Mouse (Mus musculus): Measurements from ENCODE around the gene Chd5. TPM values are rescaled to one million over a fixed set of nuclear protein-coding genes. Genes with fewer than 3 reads are reported as not detected.

Chd5 gene
- 0.16 and 0.24 TPM in 2 replicates for polyA plus RNA-seq (2012)

DNA sequence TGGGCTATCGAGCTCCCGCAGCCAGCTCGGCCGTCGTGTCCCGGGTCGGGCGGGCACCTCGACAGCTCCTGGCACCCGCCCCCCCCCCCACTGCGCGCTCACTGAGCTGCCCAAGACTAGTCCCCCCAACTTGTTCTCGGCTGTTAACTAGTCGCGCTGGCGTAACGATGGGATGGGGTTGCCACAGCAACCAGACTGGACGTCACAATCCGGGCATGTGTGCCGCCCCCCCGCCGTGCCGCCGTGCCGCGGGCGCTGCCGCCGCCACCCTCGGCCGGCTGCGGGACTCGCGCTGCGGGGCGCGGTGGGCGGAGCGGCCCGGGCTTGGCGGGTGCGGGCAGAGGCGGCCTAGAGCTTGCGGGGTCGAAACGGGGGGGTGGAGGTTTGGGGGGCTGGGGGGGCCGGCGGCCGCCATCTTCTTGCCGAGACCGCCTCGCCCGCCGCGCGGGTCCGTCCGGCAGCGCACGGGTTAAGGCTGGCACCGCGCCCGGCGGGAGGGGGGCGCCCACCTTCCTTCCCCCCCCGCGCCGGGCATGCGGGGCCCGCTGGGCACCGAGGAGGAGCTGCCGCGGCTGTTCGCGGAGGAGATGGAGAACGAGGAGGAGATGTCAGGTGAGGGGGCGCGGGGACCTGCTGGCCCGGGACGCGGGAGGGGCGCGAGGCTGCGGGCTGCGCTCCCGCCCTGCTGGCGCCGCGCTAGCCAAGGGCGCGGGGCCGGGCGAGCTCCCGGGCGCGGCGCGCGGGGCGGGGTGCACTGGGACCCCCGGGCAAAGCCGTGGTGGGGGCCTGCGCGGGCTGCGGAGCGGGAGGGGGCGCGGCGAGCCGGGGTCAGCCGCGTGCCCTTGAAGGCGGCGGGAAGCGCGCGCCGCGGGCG is at the start of gene Chd5:
Gene Chd5 (plus strand): TSS at position 233 of the 874 bp plus-strand sequence.

DNA sequence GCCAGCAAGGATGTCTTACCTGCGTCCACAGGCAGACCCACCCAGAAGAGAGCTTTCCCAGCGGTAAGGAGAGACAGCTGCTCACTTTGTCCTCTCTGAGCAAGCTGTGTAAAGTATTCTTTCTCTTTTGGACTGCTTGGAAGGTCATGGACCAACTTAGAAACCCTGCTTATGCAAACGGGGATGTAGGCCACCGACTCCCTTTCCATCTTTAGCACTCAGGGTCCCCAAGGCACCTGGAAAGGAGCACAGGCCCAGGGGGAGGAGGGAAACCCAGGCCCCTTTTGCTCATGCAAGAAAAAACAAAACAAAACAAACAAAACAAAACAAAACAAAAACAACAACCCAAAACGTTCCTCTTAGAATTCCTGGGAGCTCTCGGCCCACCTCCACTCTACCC is 46.9 kb upstream of the Chd5 start, which contains the start of gene Hes3:
Gene Hes3 (minus strand): TSS at position 101 of the 400 bp plus-strand sequence.

DNA sequence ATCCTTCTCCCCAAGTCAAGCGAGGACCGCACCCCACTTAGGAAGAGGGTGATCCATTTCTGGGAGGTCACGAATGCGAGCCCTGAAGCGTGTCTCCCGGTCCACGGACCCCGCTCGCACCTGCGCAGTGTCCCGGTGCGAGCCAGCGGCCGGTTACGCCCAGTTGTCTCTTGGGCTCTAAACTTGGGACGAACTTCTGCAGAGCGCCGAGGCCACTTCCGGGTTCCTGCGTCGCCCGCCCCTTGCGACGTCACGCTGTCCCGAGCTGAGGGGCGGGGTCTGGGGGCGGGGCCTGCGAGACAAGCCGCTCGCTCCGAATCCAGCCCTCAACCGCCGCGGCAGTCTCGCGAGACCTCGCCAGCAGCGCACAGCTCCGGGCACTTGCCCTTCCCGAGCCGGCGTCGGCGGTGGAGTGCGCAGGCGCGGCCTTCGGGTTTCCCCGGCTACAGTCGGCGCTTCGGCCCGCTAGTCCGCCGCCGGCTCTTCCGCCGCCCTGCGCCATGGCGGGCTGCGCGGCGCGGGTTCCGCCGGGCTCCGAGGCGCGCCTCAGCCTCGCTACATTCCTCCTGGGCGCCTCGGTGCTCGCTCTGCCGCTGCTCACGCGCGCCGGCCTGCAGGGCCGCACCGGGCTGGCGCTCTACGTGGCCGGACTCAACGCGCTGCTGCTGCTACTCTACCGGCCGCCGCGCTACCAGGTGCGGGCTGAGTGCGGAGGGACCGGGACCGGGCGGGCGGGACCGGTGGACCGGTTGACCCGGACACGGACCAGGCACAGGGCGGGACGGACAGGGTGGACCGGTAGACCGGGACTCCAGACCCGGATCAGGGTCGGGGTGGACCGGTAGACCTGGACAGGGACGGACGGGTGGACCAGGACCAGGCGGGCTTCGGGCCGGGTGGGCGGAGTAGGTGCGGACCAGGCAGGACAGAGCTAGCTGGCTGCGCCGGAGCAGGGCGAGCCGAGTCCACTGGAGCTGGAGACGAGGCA is 41.3 kb upstream of the Chd5 start, which contains the start of gene Icmt:
Gene Icmt (plus strand): TSS at position 354 of the 988 bp plus-strand sequence.

GRCm38 (mm10) chr4:152318517-152319234 is 19.8 kb upstream of the Chd5 start, which contains the start of gene Rnf207:
Gene Rnf207 (minus strand): TSS chr4:152318993.

DNA sequence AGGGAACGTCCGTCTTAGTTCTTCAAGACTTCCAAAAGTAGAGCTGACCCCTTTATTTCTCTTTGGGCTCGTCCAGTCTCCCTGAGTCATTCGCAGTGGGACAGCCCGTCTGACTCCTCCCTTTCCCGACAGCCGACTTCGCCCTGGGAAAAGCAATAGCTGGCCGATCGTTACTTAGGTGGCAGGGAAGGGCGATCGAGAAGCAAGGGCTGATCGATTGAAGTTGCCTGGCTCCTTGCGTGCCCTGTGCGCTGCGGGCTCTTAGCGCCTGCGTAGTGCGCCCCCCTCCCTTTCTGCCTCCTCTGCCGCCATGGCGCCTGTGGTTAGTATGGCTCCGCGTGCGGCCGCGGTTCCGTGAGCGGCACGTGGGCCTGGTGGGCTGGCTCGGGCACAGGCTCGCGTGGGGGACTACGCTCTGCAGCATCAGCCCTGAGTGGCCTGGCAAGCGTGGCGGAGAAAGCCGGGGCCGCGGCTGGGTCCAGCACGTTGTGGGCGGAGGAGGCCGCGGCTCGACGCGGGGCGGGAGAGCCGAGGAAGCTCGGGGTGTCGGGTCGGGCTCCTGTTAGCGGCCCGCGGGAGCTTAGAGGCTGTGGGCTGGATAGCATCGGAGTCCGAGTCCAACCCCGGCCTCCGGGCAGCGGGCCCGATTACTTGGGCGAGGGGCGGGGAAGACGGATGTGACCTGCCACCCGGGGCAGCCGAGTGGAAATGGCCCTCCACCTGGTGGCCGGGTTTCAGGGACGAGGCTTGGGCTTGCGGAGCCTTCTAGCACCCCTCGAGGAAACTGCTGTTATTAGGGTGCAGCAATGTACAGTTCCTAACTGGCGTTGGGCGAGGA is 12.7 kb upstream of the Chd5 start, which contains the start of gene Rpl22:
Gene Rpl22 (plus strand): TSS at position 169 of the 838 bp plus-strand sequence.

Other genes with a start within 250 kb of the Chd5 start
- gene Tnfrsf25, start 222.7 kb upstream of the Chd5 start, polyA plus RNA-seq (2012) = 0.35 and 0.43 TPM in 2 replicates
- 10.1 and 13.1 TPM in 2 replicates for gene Espn, start 186.3 kb upstream of the Chd5 start, polyA plus RNA-seq (2012)
- gene Hes2, start 179.8 kb upstream of the Chd5 start, polyA plus RNA-seq (2012) = not detected in 2 replicates
- gene Acot7, start 160.5 kb upstream of the Chd5 start, polyA plus RNA-seq (2012) = 107 and 114 TPM in 2 replicates
- 0.26 and 0.93 TPM in 2 replicates for gene Gpr153, start 64.4 kb upstream of the Chd5 start, polyA plus RNA-seq (2012)
- gene Hes3, start 47.0 kb upstream of the Chd5 start, polyA plus RNA-seq (2012) = 0.06 TPM in 1 of 2 replicates, not detected in the other
- gene Icmt, start 41.4 kb upstream of the Chd5 start, polyA plus RNA-seq (2012) = 12.0 and 12.6 TPM in 2 replicates
- gene Rnf207, start 19.7 kb upstream of the Chd5 start, polyA plus RNA-seq (2012) = 0.37 TPM in 1 of 2 replicates, not detected in the other
- gene Rpl22, start 12.9 kb upstream of the Chd5 start, polyA plus RNA-seq (2012) = 103 and 109 TPM in 2 replicates
- 2.5 and 2.7 TPM in 2 replicates for gene Nphp4, start 138.1 kb downstream of the Chd5 start, polyA plus RNA-seq (2012)
- 120 and 122 TPM in 2 replicates for gene Kcnab2, start 139.2 kb downstream of the Chd5 start, polyA plus RNA-seq (2012)